Mouse (Mus musculus): ENCODE results near the gene Tomm34.

Gene Tomm34

DNA sequence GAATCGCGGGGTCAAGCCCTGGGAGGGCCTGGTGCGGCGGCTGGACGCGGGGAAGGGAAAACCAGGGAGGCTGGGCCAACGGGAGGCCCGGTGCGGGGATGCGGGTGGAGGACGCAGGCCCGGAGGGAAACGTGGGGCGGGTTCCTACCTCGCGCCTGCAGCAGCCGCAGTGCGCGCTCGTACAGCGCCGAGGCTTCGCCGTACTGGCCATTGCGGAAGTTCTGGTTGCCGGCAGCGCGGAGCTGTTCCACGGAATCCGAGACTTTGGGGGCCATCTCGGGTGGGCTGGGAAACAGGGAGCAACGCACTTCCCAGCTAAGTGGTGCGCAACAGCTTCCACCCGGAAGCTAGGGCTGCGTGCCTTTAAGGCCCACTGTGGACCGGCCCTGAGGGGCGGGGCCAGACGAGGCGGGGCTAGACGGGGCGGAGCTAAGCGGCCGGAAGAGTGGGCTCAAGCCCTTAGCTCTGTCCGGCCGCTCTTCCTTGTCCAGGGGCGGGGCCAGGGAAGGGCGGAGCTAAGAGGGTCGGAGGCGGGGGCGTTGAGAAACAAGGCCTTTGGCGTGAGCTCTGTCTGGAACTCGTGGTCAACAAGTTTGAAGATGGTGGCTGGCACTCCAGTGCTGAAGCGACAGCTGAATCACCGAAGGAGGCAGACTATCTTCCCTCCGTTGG lies at the start of gene Tomm34:
TSS of gene Tomm34 (minus strand) at position 405 of the 672 bp plus-strand sequence.
- DNase-seq (ENCODE audit: low spot score in 2 of 2) = peak; percentile 80 to 87

DNA sequence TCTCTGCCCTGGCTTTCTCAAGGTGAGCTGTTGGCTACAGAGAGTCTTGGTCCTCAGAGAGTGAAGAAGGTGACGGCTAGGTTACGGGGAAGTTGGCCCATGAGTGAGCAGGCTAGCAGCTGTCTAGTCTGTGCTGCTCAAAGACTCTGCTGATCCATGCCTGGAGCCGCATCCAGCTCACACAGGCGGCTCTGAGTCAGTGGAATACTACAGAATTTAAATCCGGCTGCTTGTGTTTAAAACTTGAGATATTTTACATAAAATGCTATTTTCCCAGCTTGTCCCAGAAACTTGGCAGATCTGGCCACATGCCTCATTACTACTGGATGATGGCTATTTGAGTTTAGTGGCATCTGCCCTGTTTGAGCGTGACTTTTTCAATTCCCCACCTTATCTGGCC lies 48.5 kb upstream of the Tomm34 start:
- no peak for DNase-seq (ENCODE audit: low spot score in 2 of 2)

DNA sequence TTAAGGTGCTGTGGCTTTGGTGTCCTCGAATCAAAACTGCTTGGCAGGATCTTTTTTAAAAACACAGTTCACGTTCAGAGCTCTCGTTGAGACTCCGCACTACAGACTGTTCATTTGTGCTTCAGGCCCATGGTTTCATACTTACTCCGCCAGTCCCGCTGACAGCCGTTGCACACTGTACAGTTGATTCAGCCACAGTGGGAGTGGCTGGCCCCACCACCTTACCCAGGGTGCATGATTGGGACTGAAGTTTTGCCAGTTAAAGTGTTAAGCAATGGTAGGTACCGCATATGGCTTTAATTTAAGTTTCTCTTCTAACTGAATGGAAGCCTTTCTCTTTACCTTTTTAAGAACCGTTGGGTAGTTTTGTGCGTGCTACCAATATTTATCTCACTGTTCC lies 44.6 kb upstream of the Tomm34 start:
- no peak for DNase-seq (ENCODE audit: low spot score in 2 of 2)

DNA sequence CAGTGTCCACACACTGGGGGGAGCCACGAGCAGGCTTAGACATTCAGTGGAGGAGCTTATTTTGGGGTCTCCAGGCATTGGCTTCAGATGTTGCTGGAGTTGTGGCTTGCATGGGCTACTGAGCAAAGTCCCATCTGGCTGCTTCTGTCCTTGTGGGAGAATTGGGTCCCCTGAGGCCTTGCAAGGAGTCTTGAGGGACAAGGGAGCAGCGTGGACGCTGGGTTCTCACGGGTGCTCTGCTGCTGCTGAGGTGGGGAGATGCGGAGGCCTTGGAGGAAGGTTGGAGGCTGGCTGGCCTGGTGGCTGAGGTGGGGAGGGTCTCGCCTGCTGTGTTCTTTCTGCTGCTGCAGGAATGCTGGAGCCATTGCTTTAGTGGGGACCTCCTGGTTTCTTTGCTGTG lies 43.1 kb upstream of the Tomm34 start:
- DNase-seq (ENCODE audit: low spot score in 2 of 2) = no peak

DNA sequence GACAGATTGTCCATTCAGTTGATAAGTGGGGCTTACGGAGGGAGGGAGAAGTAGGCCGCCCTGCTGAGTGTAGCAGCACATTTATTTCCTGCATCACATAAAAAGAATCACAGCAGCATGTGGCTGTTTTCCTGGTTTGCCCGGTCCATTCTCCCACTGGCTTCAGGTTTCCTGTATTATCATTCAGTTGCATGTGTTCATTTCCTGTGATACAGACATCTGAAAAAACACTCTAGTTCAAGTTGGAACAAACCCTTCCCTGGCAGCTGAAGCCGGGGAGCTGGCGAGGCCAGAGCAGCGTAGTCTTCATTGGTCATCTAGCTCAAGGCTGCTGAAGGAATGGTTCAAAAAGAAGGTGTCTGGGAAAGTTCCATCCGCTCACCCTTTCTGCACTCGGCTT lies 40.6 kb upstream of the Tomm34 start:
- no peak for DNase-seq (ENCODE audit: low spot score in 2 of 2)

DNA sequence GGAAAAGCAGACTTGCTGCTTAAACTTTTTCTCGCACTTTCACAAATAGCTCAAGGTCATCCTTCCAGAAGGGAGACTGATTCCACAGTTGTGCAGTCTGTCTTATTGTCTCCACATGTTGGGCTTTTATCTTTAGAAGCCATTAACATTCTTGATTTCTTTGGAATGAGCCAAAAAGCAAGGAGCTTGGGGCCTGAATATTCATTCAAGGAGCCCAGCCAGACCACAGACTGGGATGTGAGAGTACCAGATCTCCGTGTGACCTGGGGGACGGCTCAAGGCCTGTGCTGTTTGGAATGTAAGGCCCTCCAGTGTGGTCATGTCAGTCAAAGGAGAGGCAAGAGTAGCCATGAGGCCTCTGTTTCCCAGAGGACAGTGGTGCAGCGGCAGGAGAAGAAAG lies 37.5 kb upstream of the Tomm34 start:
- DNase-seq (ENCODE audit: low spot score in 2 of 2) = no peak

DNA sequence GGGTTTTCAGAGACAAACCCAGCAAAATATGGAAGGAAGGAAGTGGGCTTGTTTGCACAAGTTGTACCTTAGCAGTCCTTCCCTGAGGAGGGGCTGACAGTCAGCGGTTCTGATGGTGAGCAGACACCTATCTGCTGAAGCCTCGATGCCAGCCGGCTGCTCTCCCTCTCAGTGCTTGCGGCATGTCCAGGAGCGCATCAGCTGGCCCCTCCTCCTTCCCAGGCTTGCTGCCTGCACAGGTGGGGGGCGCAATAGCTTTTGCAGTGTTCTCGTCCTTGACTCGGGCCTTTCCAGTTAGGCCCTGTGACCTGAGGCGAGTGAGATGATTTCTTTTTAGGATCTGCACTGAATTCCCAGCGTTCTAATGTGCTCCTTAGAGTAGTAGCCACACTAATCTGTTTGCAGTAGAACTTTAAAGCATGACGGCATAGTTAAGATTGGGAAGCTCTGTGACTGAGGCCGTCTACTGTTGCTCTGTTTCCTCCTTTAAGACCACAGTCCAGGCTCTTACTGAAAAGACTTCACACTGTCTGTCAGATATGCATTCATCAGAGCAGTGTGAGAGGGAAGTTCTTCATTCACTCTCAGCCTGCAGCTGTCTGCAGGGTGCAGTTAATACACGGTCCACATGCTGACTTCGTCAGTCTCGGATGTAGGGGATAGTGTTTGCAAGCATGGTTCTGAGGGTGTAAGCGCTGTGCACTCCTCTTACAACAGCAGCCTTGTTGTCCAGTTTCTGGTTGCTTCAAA lies 36.3 kb upstream of the Tomm34 start:
- no peak for DNase-seq (ENCODE audit: low spot score in 2 of 2)

DNA sequence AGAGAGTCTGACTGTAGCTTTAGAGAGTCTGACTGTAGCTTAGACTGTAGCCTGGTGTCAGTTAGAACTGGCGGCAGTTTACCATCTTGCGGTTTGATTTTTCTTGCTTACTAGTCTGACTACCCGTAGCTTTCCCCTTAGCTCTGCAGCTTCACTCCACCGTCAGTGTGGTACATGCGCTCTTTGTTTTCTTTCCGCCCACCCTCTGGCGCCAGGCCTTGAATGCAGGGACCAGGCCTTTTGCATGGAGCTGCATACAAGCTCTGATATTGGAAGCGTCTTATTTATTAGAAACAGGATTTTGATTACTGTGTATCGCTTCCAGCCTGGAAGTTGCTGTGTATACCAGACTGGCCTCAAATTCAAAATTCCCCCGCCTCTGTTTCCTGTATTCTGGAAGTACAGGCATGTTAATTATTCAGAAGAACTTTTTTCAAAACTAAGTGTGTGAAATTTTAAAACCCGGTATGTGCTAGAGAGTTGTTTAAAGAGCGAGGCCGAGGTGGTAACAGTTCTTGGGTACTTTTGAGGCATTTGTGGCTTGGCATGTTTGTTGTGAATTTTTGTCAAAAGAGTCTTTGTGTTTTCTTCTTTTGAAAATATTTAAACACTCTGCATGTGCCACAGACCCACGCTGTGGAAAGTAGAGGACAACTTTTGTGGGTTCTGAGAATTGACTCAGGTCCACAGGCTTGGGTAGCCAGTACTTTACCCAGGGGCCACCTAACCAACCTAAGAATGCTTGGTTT lies 35.5 kb upstream of the Tomm34 start:
- DNase-seq (ENCODE audit: low spot score in 2 of 2) = no peak

DNA sequence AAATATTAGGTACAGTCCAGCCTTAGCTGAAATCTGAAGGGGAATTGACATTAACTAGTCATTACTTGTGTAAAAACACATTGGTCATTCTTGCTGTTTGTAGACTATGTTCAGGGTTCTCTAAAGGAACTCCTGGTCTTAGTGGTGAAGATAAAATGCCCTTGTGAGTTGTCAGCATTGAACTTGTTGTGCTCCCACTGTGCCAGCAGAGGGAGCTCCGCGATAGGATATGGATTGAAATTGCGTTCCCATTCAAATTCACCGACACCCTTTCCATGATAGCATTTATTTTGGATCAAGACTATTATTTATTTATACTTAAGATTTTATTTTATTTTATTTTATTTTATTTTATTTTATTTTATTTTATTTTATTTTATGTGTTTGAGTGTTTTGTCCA lies 32.5 kb upstream of the Tomm34 start:
- DNase-seq (ENCODE audit: low spot score in 2 of 2) = peak; percentile 78 to 79

DNA sequence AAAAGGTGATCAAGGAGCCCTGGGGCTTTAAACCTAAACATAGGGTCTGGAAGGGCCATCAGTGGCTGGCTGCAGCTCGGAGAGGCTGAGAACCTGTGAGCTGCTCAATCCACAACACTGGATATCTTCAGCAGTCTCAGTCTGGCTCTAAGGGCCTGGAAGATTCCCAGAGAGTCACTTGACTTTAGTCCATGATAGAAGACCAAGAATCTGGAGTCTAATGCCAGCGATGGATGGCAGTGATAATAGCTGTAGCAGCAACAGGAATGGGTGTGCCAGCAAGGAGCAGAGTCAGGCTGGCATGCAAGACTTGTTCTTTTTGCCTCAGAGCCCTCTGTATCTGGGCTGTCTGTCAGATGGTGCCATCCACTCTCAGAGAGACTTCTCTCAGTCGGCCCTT lies 31.4 kb upstream of the Tomm34 start:
- no peak for DNase-seq (ENCODE audit: low spot score in 2 of 2)

DNA sequence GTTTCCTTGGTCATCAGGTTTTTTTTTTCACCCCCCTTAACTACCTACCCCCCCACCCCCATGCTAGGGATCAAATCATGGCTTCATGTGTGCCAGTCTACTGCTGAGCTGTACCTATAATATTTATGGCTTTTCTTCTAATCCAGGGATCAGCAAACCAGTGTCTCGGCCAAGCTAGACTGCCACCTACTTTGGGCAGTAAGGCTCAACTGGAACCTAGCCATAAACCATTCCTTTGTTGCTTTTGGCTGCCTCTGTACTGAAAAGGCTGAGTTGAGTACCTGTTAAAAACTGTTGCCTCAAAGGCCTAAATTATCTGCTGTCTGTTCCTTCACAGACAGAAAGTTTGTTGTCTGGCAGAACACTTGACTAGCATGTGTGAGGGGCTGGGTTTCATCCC lies 31.0 kb upstream of the Tomm34 start:
- no peak for DNase-seq (ENCODE audit: low spot score in 2 of 2)

DNA sequence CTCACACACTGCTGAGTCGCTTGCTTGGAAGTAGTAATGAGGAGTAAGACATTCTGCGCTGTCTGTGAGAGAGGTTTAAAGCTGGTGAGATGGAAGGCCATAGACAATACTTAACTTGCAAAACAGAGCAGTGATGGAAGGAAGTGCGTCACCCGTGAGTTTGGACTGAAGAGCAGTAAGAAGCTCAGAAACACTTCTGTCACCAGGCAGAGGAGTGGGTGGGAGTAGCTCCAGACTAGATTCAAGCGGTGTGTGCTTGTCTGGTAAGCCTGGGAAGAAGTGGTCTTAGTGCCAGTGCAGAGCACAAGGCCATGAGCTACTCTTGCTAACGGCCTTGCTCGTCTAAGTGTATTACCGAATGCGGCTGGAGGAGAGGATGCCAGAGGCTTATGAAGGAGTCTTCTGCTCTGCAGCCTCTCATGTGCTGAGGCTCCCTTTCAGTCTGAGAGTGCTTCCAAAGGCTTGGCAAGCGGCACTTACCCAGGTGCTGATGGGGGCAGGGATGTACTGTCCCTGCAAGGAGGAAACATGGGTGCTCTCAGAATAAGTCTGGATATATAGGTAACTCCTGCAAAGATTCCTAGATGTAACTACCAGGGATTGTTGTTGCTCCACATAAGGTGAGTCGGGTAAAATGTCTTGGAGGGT lies 27.8 kb upstream of the Tomm34 start:
- DNase-seq (ENCODE audit: low spot score in 2 of 2) = peak; percentile 48 to 57

DNA sequence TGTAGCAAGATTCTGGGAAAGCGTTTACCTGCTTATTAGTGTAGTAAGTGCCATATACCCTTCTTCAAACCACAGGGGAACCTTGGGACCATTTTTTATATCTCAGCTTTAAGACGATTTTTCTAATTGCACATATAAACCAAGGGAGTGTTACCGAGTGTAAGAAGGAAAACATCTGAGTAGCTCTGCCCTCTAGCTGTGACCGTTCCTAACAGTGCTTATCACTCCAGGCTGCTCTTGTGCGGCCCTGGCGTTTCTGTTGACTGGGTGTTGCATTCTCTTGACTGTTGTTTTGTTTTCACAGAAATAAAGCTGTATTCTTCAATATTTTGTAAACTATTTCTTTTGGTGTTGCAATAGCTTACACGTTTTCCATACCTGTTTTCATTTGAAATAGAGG lies 23.2 kb upstream of the Tomm34 start:
- no peak for DNase-seq (ENCODE audit: low spot score in 2 of 2)

DNA sequence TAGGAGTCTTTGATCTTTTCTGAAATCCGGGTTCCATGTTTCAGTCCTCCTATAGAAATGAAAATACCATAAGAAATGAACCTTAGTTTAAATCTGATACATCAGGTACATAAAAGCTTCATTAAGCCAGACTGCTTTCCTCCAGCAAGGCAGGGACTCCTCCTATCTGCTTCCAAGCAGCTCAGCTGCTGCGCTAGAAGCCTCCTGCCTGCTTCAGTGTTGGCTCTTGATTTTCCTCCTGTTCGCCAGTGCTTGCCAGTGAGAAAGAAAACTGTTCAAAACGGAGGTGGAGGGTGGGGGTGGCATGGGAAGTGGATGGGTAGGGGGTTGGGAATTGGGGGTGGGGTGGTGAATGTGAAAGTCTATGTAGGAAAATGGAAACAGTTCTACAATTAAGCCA lies 18.5 kb upstream of the Tomm34 start:
- DNase-seq (ENCODE audit: low spot score in 2 of 2) = no peak

DNA sequence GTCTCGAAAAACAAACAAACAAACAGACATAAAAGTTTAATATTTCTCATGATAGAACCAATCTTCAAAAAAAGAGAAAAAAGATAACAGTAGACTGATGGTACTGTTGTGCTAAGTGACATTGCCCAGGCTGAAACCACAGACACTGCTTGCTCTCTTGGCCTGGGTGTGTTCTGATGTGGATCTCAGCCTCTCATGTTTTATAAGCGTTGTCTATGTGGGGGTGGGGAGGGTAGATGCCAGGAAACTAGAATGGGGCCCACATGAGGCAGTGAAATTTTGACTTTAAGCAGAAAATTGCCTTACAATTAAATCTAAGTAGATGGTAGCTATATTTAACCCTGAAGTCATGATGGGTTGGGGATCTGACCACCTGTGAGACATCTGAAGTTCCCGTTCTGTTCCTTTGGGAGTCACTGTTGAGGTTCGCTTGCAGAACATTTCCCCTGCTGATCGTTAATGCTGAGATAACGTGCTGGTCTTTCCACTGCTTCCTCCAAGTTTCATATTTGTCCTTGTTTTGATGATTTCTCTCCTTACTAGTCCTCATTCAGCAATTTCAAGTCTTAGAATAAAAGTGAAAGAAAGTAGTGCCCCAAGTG lies 16.5 kb upstream of the Tomm34 start:
- DNase-seq (ENCODE audit: low spot score in 2 of 2) = no peak

DNA sequence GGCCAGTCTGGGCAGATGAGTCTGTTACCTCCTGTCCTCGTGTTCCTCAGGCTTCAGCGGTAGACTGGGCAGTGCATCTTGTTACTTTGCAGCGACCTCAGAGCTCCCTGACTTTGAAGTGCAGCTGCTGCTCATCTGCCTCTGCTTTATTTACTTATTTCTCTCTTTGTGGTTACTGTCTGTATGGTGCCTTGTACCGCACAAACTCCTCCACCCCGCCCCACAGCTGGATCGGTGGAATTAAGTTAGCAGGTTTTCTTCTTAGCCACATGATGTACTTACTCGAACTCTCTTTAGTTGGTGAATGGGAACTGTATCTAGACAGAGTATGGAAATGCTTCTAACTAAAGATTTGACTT lies 13.4 kb upstream of the Tomm34 start:
- DNase-seq (ENCODE audit: low spot score in 2 of 2) = no peak

DNA sequence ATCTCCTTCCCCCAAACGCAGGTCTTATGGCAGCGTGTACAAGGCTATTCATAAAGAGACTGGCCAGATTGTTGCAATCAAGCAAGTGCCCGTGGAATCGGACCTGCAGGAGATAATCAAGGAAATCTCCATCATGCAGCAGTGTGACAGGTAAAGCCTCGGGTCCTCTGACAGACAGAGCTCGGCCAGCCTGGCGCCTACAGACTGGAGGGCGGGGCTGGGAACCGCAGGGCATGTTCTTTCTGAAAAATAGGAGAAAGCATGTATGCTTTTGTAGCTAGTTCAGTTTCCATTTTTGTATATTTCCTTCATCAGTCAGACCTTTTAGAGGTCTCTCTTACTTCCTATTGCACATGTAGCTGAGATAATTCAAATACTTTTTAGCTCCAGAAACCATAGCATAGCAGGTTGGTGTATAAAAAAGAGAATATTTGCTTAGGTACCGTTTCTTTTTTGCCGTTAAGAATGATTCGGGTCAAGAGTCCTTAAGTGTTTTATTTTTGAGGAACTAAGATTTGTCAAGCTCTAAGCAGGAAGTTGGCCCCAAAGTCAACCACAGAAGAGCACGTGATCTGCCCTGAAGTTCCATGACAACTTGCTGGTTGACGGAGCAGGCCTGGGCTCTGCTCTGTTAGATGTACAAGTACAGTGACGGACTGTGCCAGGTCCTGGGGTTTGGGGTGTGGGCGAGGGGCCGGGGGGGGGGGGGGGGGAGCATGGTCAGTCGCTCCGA lies 12.8 kb upstream of the Tomm34 start:
- no peak for DNase-seq (ENCODE audit: low spot score in 2 of 2)

DNA sequence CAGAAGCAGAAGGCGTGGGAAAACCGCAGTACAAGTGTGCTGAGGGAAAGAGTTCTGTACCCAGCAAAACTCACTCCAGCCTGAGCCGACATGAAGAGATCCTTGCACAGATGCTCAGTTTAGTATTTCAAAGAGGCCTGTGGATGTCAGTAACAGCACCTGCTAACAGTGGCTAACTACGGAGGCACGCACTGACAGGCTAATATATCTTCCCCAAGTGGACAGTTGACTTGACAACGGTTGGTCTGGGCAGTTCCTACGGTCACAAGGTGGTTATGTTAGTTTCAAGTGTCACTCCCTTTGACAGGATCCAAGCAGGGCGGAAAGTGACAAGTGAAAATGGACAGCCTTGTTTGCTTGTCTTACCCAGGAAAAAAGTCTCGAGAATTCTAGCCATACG lies 11.2 kb upstream of the Tomm34 start:
- no peak for DNase-seq (ENCODE audit: low spot score in 2 of 2)

DNA sequence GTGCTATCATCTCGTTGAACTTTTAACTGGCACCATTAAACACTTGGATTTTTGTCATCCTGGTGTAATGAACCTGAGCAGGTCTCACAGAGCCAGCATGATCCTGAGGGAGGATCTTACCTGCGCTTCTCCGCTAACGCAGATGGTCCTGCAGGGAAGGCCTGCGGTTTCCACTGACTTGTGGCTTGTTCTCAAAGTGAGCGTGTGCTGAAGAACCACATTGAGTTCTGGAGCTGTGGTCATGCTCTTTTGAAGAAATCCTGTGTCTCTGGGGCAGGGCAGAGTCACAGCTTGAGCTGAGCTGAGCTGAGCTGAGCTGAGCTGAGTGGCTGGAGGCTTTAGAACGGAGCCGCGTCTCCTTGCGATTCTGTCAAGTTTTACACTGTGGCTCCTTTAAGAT lies 10.6 kb upstream of the Tomm34 start:
- no peak for DNase-seq (ENCODE audit: low spot score in 2 of 2)

DNA sequence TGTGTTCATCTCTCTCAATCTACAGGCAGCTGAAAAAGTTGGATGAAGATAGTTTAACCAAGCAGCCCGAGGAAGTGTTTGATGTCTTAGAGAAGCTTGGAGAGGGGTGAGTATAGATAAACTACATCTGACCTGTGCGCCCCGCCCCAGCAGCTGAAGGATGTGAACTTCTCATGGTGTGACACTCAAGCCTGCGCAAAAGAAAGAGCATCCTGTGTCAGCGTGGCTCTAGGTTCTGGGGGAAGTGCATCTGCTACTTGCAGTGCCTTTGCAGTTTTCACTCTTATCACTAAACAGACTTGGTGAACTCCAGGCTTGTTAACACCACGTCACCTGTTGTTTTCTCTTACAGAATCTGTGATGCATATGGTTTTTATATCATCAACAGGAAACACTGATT lies 8.5 kb upstream of the Tomm34 start:
- DNase-seq (ENCODE audit: low spot score in 2 of 2) = no peak

DNA sequence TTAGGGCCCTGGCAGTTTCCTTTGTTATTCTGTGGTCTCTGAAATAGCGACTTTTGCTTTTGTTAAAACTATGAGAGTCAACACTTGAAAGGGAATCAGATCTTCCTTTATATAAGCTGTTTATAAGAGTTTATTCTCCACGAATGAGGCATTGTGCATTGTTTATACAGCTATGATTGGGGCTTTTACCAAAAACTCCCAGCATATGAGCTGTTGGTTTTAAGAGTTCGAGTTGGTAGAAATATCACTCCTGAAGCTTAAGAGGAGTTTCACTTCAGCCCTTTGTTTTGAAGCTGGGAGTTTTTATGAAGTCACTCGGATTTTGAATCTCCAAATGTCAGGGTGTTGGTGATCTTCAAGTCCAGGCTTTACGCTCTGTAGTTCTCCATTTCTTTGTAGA lies 6.9 kb upstream of the Tomm34 start:
- no peak for DNase-seq (ENCODE audit: low spot score in 2 of 2)
